Mouse (Mus musculus): Measurements from ENCODE around the gene Ccer2. TPM values are rescaled to one million over a fixed set of nuclear protein-coding genes. Genes with fewer than 3 reads are reported as not detected.

The Ccer2 gene
- polyA plus RNA-seq, 1 experiment from 2014 or later, result not detected

- no peaks in the 10 kb centered on the region for H3K36me3 ChIP-seq (ENCODE audit: control insufficient read depth, insufficient read depth, low read length)
- peak overlapping the region; percentile 27; the same call in 1 of the 2 replicates for H3K4me2 ChIP-seq (ENCODE audit: low read depth, severe bottlenecking)
- H3K27ac ChIP-seq (replicated peaks; ENCODE audit: low read depth, low read length), result no peak overlapping the region
- ATAC-seq (ENCODE audit: insufficient number of reproducible peaks, low FRiP score, low TSS enrichment, low read depth), result peak; percentile 58; the same call in 1 of the 2 replicates
- peak overlapping the region; percentile 7; the same call in 1 of the 2 replicates for H3K4me3 ChIP-seq (ENCODE audit: low read depth, low read length)
- peaks cover 2% of the 10 kb centered on the region; the same call in 1 of the 2 replicates for H3K4me1 ChIP-seq (ENCODE audit: control insufficient read depth, insufficient read depth, low read length)
- H3K9ac ChIP-seq (ENCODE audit: low read length), result peak overlapping the region; percentile 38; the same call in 1 of the 2 replicates
- peak; percentile 81 for DNase-seq (ENCODE audit: low spot score)
- H3K9me3 ChIP-seq (ENCODE audit: control insufficient read depth, low read length), result no peaks in the 10 kb centered on the region
- 17% methylated on average over 32 of the region's 32 CpGs for WGBS
- no peaks in the 10 kb centered on the region for H3K27me3 ChIP-seq (ENCODE audit: control insufficient read depth, insufficient read depth, low read length)
Measured at GRCm38 (mm10) chr7:28796562-28796975, 40.6 kb downstream of the Ccer2 start.

GRCm38 (mm10) chr7:28799994-28800393 is 44.0 kb downstream of the Ccer2 start:
- peaks cover 20% of the 10 kb centered on the region for H3K4me1 ChIP-seq (ENCODE audit: control insufficient read depth, insufficient read depth, low read length)
- no peak overlapping the region for H3K4me3 ChIP-seq (ENCODE audit: low read depth, low read length)
- H3K27ac ChIP-seq (replicated peaks; ENCODE audit: low read depth, low read length), result no peak overlapping the region
- no peaks in the 10 kb centered on the region for H3K36me3 ChIP-seq (ENCODE audit: control insufficient read depth, insufficient read depth, low read length)
- ATAC-seq (ENCODE audit: insufficient number of reproducible peaks, low FRiP score, low TSS enrichment, low read depth), result no peak
- H3K27me3 ChIP-seq (ENCODE audit: control insufficient read depth, insufficient read depth, low read length), result no peaks in the 10 kb centered on the region
- no peak for DNase-seq (ENCODE audit: low spot score)
- no peak overlapping the region for H3K9ac ChIP-seq (ENCODE audit: low read length)
- no peaks in the 10 kb centered on the region for H3K9me3 ChIP-seq (ENCODE audit: control insufficient read depth, low read length)
- WGBS, result 94% methylated on average over 9 of the region's 9 CpGs
- no peak overlapping the region for H3K4me2 ChIP-seq (ENCODE audit: low read depth, severe bottlenecking)

GRCm38 (mm10) chr7:28801451-28801850 is 45.5 kb downstream of the Ccer2 start:
- WGBS, result 71% methylated on average over 3 of the region's 3 CpGs
- DNase-seq (ENCODE audit: low spot score) (no peak), ATAC-seq (ENCODE audit: insufficient number of reproducible peaks, low FRiP score, low TSS enrichment, low read depth) (no peak)
- Histone ChIP-seq H3K4me2 (ENCODE audit: low read depth, severe bottlenecking) (no peak overlapping the region), H3K4me3 (ENCODE audit: low read depth, low read length) (no peak overlapping the region), H3K36me3 (ENCODE audit: control insufficient read depth, insufficient read depth, low read length) (no peaks in the 10 kb centered on the region), H3K27me3 (ENCODE audit: control insufficient read depth, insufficient read depth, low read length) (no peaks in the 10 kb centered on the region), H3K27ac (replicated peaks; ENCODE audit: low read depth, low read length) (no peak overlapping the region), H3K9me3 (ENCODE audit: control insufficient read depth, low read length) (no peaks in the 10 kb centered on the region), H3K4me1 (ENCODE audit: control insufficient read depth, insufficient read depth, low read length) (peaks cover 20% of the 10 kb centered on the region), H3K9ac (ENCODE audit: low read length) (no peak overlapping the region)

- H3K4me3 ChIP-seq (ENCODE audit: low read depth, low read length), result no peak overlapping the region
- 22% methylated on average over 10 of the region's 10 CpGs for WGBS
- DNase-seq (ENCODE audit: low spot score), result peak; percentile 66
Measured at GRCm38 (mm10) chr7:28801901-28802670, 46.1 kb downstream of the Ccer2 start.

GRCm38 (mm10) chr7:28802846-28803588 is 47.0 kb downstream of the Ccer2 start:
- peak overlapping the region; percentile 83 for H3K27ac ChIP-seq (replicated peaks; ENCODE audit: low read depth, low read length)
- no peaks in the 10 kb centered on the region for H3K36me3 ChIP-seq (ENCODE audit: control insufficient read depth, insufficient read depth, low read length)
- DNase-seq (ENCODE audit: low spot score) (no peak), ATAC-seq (ENCODE audit: insufficient number of reproducible peaks, low FRiP score, low TSS enrichment, low read depth) (peak; percentile 49; the same call in 1 of the 2 replicates)
- H3K4me1 ChIP-seq (ENCODE audit: control insufficient read depth, insufficient read depth, low read length), result peaks cover 22% of the 10 kb centered on the region
- no peaks in the 10 kb centered on the region for H3K9me3 ChIP-seq (ENCODE audit: control insufficient read depth, low read length)
- H3K4me3 ChIP-seq (ENCODE audit: low read depth, low read length), result no peak overlapping the region
- WGBS, result 6% methylated on average over 10 of the region's 10 CpGs
- H3K4me2 ChIP-seq (ENCODE audit: low read depth, severe bottlenecking), result peak overlapping the region; percentile 19; the same call in 1 of the 2 replicates
- no peaks in the 10 kb centered on the region for H3K27me3 ChIP-seq (ENCODE audit: control insufficient read depth, insufficient read depth, low read length)
- H3K9ac ChIP-seq (ENCODE audit: low read length), result no peak overlapping the region

More at GRCm38 (mm10) chr7:28801901-28802670, 46.1 kb downstream of the Ccer2 start:
- H3K9ac ChIP-seq (ENCODE audit: low read length), result 0 out of 2 replicates have a peak overlapping the region, but pooled peaks have one; percentile 5
- no peaks in the 10 kb centered on the region for H3K27me3 ChIP-seq (ENCODE audit: control insufficient read depth, insufficient read depth, low read length)
- H3K27ac ChIP-seq (replicated peaks; ENCODE audit: low read depth, low read length), result peak overlapping the region; percentile 83
- ATAC-seq (ENCODE audit: insufficient number of reproducible peaks, low FRiP score, low TSS enrichment, low read depth), result no peak
- no peaks in the 10 kb centered on the region for H3K36me3 ChIP-seq (ENCODE audit: control insufficient read depth, insufficient read depth, low read length)
- H3K9me3 ChIP-seq (ENCODE audit: control insufficient read depth, low read length), result no peaks in the 10 kb centered on the region
- H3K4me1 ChIP-seq (ENCODE audit: control insufficient read depth, insufficient read depth, low read length), result peaks cover 18% of the 10 kb centered on the region
- peak overlapping the region; percentile 19; the same call in 1 of the 2 replicates for H3K4me2 ChIP-seq (ENCODE audit: low read depth, severe bottlenecking)

GRCm38 (mm10) chr7:28803756-28804155 is 47.8 kb downstream of the Ccer2 start:
- ATAC-seq (ENCODE audit: insufficient number of reproducible peaks, low FRiP score, low TSS enrichment, low read depth) (no peak), DNase-seq (ENCODE audit: low spot score) (no peak)
- Histone ChIP-seq H3K36me3 (ENCODE audit: control insufficient read depth, insufficient read depth, low read length) (no peaks in the 10 kb centered on the region), H3K27ac (replicated peaks; ENCODE audit: low read depth, low read length) (no peak overlapping the region), H3K9ac (ENCODE audit: low read length) (no peak overlapping the region), H3K9me3 (ENCODE audit: control insufficient read depth, low read length) (no peaks in the 10 kb centered on the region), H3K27me3 (ENCODE audit: control insufficient read depth, insufficient read depth, low read length) (no peaks in the 10 kb centered on the region), H3K4me1 (ENCODE audit: control insufficient read depth, insufficient read depth, low read length) (peaks cover 26% of the 10 kb centered on the region), H3K4me2 (ENCODE audit: low read depth, severe bottlenecking) (no peak overlapping the region), H3K4me3 (ENCODE audit: low read depth, low read length) (no peak overlapping the region)
- WGBS, result 39% methylated on average over 4 of the region's 4 CpGs

GRCm38 (mm10) chr7:28806869-28807268 is 50.9 kb downstream of the Ccer2 start:
- Histone ChIP-seq H3K27ac (replicated peaks; ENCODE audit: low read depth, low read length) (no peak overlapping the region), H3K36me3 (ENCODE audit: control insufficient read depth, insufficient read depth, low read length) (no peaks in the 10 kb centered on the region; the same call in 1 of the 2 replicates), H3K4me2 (ENCODE audit: low read depth, severe bottlenecking) (no peak overlapping the region), H3K4me3 (ENCODE audit: low read depth, low read length) (no peak overlapping the region), H3K9ac (ENCODE audit: low read length) (no peak overlapping the region), H3K4me1 (ENCODE audit: control insufficient read depth, insufficient read depth, low read length) (peaks cover 26% of the 10 kb centered on the region), H3K27me3 (ENCODE audit: control insufficient read depth, insufficient read depth, low read length) (no peaks in the 10 kb centered on the region), H3K9me3 (ENCODE audit: control insufficient read depth, low read length) (no peaks in the 10 kb centered on the region)
- DNase-seq (ENCODE audit: low spot score), result no peak
- ATAC-seq (ENCODE audit: insufficient number of reproducible peaks, low FRiP score, low TSS enrichment, low read depth), result no peak
- 86% methylated on average over 4 of the region's 4 CpGs for WGBS

- Histone ChIP-seq H3K4me2 (ENCODE audit: low read depth, severe bottlenecking) (peak overlapping the region; percentile 97), H3K4me1 (ENCODE audit: control insufficient read depth, insufficient read depth, low read length) (peaks cover 27% of the 10 kb centered on the region), H3K9ac (ENCODE audit: low read length) (peak overlapping the region; percentile 92; the same call in 1 of the 2 replicates), H3K9me3 (ENCODE audit: control insufficient read depth, low read length) (no peaks in the 10 kb centered on the region), H3K36me3 (ENCODE audit: control insufficient read depth, insufficient read depth, low read length) (peaks cover 1% of the 10 kb centered on the region; the same call in 1 of the 2 replicates), H3K4me3 (ENCODE audit: low read depth, low read length) (peak overlapping the region; percentile 76), H3K27me3 (ENCODE audit: control insufficient read depth, insufficient read depth, low read length) (no peaks in the 10 kb centered on the region), H3K27ac (replicated peaks; ENCODE audit: low read depth, low read length) (no peak overlapping the region; the same call in 1 of the 2 replicates)
- DNase-seq (ENCODE audit: low spot score) (no peak), ATAC-seq (ENCODE audit: insufficient number of reproducible peaks, low FRiP score, low TSS enrichment, low read depth) (no peak)
- WGBS, result 52% methylated on average over 8 of the region's 8 CpGs
Measured at GRCm38 (mm10) chr7:28807641-28808220, 51.8 kb downstream of the Ccer2 start.
